9 mouse cellular contexts compared by ENCODE assay signal in the genomic region with DNA sequence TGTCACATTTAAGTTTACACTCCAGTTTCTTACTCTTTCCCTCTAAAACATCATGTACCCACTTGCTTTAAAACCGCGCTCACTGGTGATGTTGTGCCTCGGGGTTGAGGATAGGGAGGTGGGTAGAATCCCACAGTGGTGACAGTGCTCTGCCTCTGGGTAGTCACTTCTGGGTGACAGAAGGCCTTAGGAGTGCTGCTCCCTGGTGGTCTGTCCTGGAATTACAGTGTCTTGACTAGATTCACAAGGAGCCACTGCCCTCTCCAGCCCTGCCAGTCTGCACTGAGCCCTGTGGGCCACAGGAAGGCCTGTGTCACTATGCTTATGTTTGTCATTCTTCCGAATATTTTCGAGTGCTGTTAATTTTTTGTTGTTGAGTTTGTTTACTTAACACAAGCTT.
DNase-seq lines count a peak whose midpoint lies in the region; ATAC-seq and TF ChIP-seq lines count a peak whose summit lies in the region.
"Had no signal": no experiment of that assay in that cellular context is flagged by ENCODE, and none has a peak within 500 bp of the region (broad histone marks: within the 10 kb centered on the region; RNA-seq: fewer than 3 reads in every experiment).

No protein-coding gene starts in this region.

- H3K9ac ChIP-seq in MEL (ENCODE audit: control insufficient read depth, low read depth, low read length, poor library complexity, severe bottlenecking) = no peak overlapping the region
- H3K9ac ChIP-seq in forebrain, embryonic 15.5 days (replicated peaks) = no peak overlapping the region
- H3K9ac ChIP-seq: limb, embryonic 15.5 days had no signal

- no peaks in the 10 kb centered on the region for H3K79me2 ChIP-seq in MEL (ENCODE audit: control insufficient read depth, insufficient read depth, low read length, poor library complexity)

- H3K27me3 ChIP-seq in MEL (ENCODE audit: control insufficient read depth in 1 of 2, insufficient read depth in 2 of 2, low read length in 2 of 2) = no peaks in the 10 kb centered on the region
- H3K27me3 ChIP-seq in forebrain, embryonic 15.5 days = no peaks in the 10 kb centered on the region
- H3K27me3 ChIP-seq: limb, embryonic 15.5 days had no signal

- intact Hi-C loops in heart, postnatal 36 days (cut with DNase I) = loop anchor here (1.0 to 5.0 kb wide), 3 partner anchors 131 to 176 kb away; a partner anchor contains a TSS

- 73% methylated on average over 5 of the region's 5 CpGs for WGBS in forebrain, embryonic 15.5 days
- 61% methylated on average over 5 of the region's 5 CpGs for WGBS in lung, adult 2 months

- TF ChIP-seq EP300 in MEL (IDR thresholded peaks at IDR 0.05; ENCODE audit: low read depth in 1 of 2, low read length in 2 of 2) = no peak

- peaks cover 0 to 19% of the 10 kb centered on the region in 2 experiments; a peak in 2 of 4 replicates for H3K36me3 ChIP-seq in MEL (ENCODE audit: control insufficient read depth in 1 of 2, insufficient read depth in 2 of 2, low read length in 2 of 2)
- peaks cover 47% of the 10 kb centered on the region for H3K36me3 ChIP-seq in forebrain, embryonic 15.5 days

- no peak overlapping the region for H3K27ac ChIP-seq in MEL (ENCODE audit: control insufficient read depth, low read depth, low read length)
- no peak overlapping the region for H3K27ac ChIP-seq in forebrain, embryonic 15.5 days (replicated peaks)
- H3K27ac ChIP-seq: limb, embryonic 15.5 days had no signal

- H3K4me1 ChIP-seq in MEL (ENCODE audit: control insufficient read depth in 1 of 2, insufficient read depth in 2 of 2, low read length in 2 of 2) = no peaks in the 10 kb centered on the region
- peaks cover 5% of the 10 kb centered on the region for H3K4me1 ChIP-seq in forebrain, embryonic 15.5 days
- no peaks in the 10 kb centered on the region for H3K4me1 ChIP-seq in lung, adult 2 months (ENCODE audit: control insufficient read depth, insufficient read depth, low read length)

- peak; percentile 55 for TF ChIP-seq RAD21 in MEL (IDR thresholded peaks at IDR 0.05; ENCODE audit: low read depth, low read length)

- TF ChIP-seq CTCF in MEL (IDR thresholded peaks at IDR 0.05 in 2 of 3, conservative IDR thresholded peaks at IDR 0.05 in 1 of 3; ENCODE audit: control insufficient read depth in 1 of 3, insufficient read depth in 1 of 3, low read depth in 2 of 3, low read length in 3 of 3, poor library complexity in 1 of 3, severe bottlenecking in 1 of 3) = peak; percentile 75 to 88 (median 80)
- peak; percentile 88 for TF ChIP-seq CTCF in lung, adult 2 months (IDR thresholded peaks at IDR 0.05; ENCODE audit: insufficient read depth, low read length)

- DNase-seq in MEL (ENCODE audit: low read depth, low spot score) = peak; percentile 86
- DNase-seq in cerebellum, adult 11-12 months = peak; percentile 64
- DNase-seq in heart, postnatal 36 days = peak; percentile 82 to 87
- peak; percentile 78 for DNase-seq in layer of hippocampus, adult 11-12 months (ENCODE audit: low spot score)
- peak; percentile 77 for DNase-seq in lung, adult 2 months
- peak; percentile 12 for DNase-seq in ovary, adult 18-20 months (ENCODE audit: low spot score)
- peak; percentile 80 for DNase-seq in thymus, postnatal 0 days (ENCODE audit: low spot score)

- peak; percentile 67 for ATAC-seq in forebrain, embryonic 15.5 days (replicated peaks)

- H3K9me3 ChIP-seq in MEL (replicated peaks; ENCODE audit: insufficient read depth, low read length) = no peaks in the 10 kb centered on the region
- H3K9me3 ChIP-seq in forebrain, embryonic 15.5 days = no peaks in the 10 kb centered on the region
- H3K9me3 ChIP-seq: limb, embryonic 15.5 days had no signal

- no peak for TF ChIP-seq POLR2A in MEL (IDR thresholded peaks at IDR 0.05; ENCODE audit: control insufficient read depth in 1 of 2, insufficient read depth in 1 of 2, low read depth in 1 of 2, low read length in 2 of 2, poor library complexity in 1 of 2)
- TF ChIP-seq POLR2A in lung, adult 2 months (IDR thresholded peaks at IDR 0.05; ENCODE audit: borderline replicate concordance, extremely low read depth, low read depth, low read length) = no peak

- no peak overlapping the region for H3K4me2 ChIP-seq in forebrain, embryonic 15.5 days (replicated peaks)
- H3K4me2 ChIP-seq: limb, embryonic 15.5 days had no signal

- no peak overlapping the region for H3K4me3 ChIP-seq in MEL (ENCODE audit: control insufficient read depth in 1 of 2, insufficient read depth in 1 of 2, low read depth in 2 of 2, low read length in 2 of 2)
- H3K4me3 ChIP-seq in forebrain, embryonic 15.5 days = no peak overlapping the region
- H3K4me3 ChIP-seq in lung, adult 2 months (replicated peaks; ENCODE audit: extremely low read depth, low read depth, low read length) = no peak overlapping the region
- H3K4me3 ChIP-seq: limb, embryonic 15.5 days had no signal

TF ChIP-seq in MEL, 35 proteins besides CTCF, POLR2A, EP300 and RAD21:
- TF ChIP-seq UBTF (IDR thresholded peaks at IDR 0.05; ENCODE audit: borderline replicate concordance, insufficient read depth, low read depth, low read length) = no peak
- TF ChIP-seq SIN3A (IDR thresholded peaks at IDR 0.05; ENCODE audit: low read length) = 0 out of 2 replicates have a peak, but pooled peaks have one; percentile 32
- peak; percentile 31; the same call in 1 of the 2 replicates for TF ChIP-seq ZC3H11A (IDR thresholded peaks at IDR 0.05; ENCODE audit: low read depth, low read length)
- TF ChIP-seq SMC3 (IDR thresholded peaks at IDR 0.05; ENCODE audit: low read depth, low read length) = peak; percentile 81

Comparison
In these comparisons a context has a peak if more than half of its experiments do, and no peak if none do; other contexts are left out.
1. DNase-seq: peak in every context shown above with its lines; median percentile 86 in MEL; 84 in heart, postnatal 36 days; 80 in thymus, postnatal 0 days; 78 in layer of hippocampus, adult 11-12 months; 77 in lung, adult 2 months; 64 in cerebellum, adult 11-12 months; 12 in ovary, adult 18-20 months.